Mouse (Mus musculus): ENCODE measurements around the gene Cd200r4.

- no peak for TF ChIP-seq TAL1 (IDR thresholded peaks at IDR 0.05; ENCODE audit: low read length)
- no peak for TF ChIP-seq GATA1 (IDR thresholded peaks at IDR 0.05; ENCODE audit: low read length)
These were observed 66.1 kb downstream of the Cd200r4 start for GRCm38 (mm10) chr16:44877595-44877994.
